Mouse (Mus musculus) layer of hippocampus, postnatal 10 days (tissue): ENCODE data around the gene Ilf3. TPM values are rescaled to one million over a fixed set of nuclear protein-coding genes. Genes with fewer than 3 reads are reported as not detected.

Source experiments
- DNase-seq, 2 experiments: peaks; one replicate each; pipeline ENCODE4 v3.0.0; 2021; ENCODE audit warnings: low spot score in 2 of 2
- total RNA-seq, 2 experiments: library from RNA; stranded (reverse); gene quantifications; 2 replicates each; pipeline ENCODE4 v1.2.3; 2021

The Ilf3 gene
- total RNA-seq, 2 experiments from 2014 or later, result 92.4 to 96.7 TPM

DNA sequence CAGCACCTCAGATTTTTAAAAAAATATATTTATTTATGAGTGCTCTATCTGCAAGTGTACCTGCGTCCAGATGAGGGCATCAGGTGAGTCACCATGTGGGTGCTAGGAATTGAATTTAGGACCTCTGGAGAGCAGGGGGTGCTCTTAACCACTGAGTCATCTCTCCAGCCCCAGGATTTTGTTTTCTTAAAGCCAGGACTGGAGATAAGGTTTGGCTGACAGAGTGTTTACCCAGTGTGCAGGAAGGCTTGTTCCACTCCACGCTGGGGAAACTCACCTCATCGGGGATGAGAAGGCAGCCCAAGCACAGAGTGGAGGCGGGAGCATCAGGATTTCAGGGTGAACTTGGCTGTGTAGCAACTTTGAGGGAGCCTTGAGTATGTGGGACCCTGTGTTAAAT is 27.3 kb upstream of the Ilf3 start:
- DNase-seq, result no peak

DNA sequence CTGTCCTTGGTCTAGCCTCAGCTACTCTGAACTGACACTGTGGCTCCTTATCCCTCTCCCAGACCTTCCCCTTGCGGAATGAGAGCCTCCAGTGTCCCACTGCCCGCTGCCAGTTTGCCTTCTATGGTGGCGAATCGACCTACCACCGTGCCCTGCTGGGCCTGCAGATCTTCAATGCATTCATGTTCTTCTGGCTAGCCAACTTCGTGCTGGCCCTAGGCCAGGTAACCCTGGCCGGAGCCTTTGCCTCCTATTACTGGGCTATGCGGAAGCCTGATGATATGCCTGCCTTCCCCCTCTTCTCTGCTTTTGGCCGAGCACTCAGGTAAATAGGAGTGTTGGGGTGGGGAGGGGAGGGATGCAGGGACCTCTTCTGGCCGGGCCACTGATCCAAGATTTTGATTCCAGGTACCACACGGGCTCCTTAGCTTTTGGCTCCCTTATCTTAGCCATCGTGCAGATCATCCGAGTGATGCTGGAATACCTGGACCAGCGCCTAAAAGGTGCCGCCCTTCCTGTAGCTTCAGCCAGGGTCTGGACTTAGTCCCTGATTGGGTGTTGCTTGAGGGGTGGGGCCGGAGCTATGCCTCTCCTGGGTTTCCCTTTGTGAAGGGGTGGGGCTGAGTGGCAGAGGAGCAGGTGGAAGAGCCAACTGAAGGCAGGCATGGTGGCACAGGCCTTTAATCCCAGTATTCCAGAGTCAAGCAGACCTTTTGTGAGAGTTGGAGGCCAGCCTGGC is 20.9 kb upstream of the Ilf3 start:
- DNase-seq, result no peak

DNA sequence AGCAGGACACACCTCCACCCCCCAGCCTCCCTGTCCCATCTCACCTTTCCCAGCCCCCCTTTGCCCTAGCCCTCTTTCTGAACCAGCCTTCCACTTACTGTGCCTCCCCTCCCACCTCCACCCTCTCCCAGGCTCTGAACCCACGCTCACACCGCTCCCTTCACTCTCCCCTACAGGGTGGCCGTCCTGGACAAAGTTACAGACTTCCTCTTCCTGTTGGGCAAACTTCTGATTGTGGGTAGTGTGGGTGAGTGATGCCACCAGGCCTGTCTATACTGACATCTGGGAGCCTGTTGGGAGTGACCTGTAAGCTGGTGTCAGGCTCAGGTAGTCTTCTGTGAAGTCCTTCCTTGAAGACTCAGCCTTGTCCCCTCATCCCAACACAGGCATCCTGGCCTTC is 19.5 kb upstream of the Ilf3 start:
- DNase-seq, result no peak

DNA sequence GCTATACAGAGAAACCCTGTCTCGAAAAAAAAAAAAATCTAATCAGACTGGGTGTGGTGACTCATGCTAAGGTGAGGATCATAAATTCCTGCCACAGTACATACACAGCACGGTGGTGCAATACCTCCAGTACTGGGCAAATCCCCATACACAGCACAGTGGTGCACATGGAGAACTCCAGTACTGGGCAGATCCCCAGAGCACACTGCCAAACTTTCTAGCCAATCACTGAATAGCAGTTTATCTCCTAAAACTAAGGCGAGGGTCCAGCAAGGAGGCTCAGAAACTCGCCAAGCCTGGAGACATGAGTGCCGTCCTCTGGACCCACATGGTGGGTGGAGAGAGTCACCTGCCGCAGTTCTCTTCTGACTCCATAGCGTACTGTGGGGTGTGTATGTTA is 16.5 kb upstream of the Ilf3 start:
- no peak for DNase-seq

- no peak for DNase-seq
Measured at GRCm38 (mm10) chr9:21351702-21352377, 15.8 kb upstream of the Ilf3 start.

DNA sequence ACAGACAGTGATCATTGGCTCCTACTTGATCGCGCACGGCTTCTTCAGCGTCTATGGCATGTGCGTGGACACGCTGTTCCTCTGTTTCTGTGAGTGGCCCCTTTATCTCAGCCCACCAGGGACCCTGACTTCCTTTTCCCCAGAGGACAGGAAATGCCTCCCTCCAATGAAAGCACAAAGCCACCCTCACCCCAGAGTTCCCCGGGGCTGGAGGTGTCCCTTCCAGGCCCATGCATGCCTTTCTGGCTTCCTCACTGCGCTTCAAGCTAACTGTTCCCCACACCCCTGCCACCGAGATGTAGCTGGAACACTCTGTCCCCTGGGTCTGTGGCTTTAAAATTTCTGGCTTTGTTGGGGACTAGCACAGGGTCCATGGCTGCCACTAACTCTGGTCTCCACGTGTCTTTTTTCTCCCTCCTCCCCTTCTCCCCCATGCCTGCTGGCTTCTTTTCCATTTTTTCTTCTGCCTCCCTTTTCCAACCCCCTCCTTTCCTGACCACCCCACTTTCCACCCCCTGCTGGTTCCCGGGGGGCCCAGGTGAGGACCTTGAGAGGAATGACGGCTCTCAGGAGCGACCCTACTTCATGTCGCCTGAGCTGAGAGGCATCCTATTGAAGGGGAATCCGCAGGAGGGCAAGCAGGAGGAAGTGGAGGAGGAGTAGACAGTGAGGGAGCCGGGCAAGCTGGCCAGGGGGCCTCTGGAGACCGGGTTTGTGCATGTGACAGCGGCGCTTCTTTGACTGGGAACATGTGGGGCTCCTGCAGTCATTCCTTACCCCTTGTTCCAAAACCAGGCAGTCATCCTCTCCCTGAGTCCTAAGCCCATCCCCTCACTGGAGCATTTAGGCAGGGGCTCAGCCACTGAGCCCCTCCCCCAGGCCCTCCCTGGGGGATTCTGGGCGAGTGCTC is 15.0 kb upstream of the Ilf3 start:
- DNase-seq, result no peak

GRCm38 (mm10) chr9:21353373-21353686 is 14.3 kb upstream of the Ilf3 start:
- DNase-seq, result no peak

GRCm38 (mm10) chr9:21354796-21355195 is 12.9 kb upstream of the Ilf3 start:
- no peak for DNase-seq

GRCm38 (mm10) chr9:21356981-21357718 is 10.5 kb upstream of the Ilf3 start:
- DNase-seq, result peak; percentile 64 to 78

GRCm38 (mm10) chr9:21366541-21367220 is 990 bp upstream of the Ilf3 start:
- DNase-seq, result peak; percentile 67 to 79

DNA sequence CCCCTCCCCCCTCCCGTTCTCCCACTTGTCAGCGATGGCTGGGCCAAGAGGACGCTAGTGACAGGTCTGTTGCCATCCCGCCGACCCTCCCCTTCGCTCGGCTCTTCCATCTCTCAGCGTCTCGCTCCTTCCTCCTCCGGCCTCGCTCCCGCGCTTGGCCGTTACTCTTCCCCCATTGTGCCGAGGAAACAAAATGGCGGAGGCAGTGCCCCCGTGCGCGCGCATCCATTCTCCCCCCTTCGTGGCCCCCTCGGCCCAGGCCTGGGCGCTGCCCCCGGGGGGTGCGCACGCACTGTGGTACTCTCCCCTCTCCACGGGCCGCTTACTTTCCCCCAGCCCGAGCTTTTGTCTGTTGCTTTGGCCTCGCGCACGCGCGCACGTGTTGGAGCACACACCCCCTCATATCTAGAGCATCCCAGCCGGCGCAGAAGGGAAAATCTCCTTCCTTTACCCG is 487 bp downstream of the Ilf3 start:
- peak; percentile 71 to 79 for DNase-seq

GRCm38 (mm10) chr9:21369080-21369479 is 1.4 kb downstream of the Ilf3 start:
- DNase-seq, result no peak

DNA sequence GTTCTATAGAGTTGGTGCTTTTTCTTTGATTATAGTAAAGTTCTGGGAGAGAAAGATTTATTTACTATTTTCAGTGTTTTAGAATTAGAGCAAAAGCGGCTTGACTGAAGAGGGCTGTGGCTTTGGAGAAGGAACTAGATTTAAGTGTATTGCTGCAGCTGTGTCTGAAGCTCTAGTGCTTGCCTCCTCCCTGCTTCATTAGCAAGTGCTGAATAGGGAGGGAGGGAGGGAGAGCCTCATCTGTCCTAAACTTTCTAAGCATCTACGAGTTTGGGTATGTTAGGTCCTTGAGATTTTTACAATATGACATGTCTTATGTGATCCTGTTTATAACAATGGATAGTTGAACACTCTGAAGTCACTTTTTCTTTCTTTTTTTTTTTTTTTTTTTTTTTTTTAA is 3.2 kb downstream of the Ilf3 start:
- no peak for DNase-seq

DNA sequence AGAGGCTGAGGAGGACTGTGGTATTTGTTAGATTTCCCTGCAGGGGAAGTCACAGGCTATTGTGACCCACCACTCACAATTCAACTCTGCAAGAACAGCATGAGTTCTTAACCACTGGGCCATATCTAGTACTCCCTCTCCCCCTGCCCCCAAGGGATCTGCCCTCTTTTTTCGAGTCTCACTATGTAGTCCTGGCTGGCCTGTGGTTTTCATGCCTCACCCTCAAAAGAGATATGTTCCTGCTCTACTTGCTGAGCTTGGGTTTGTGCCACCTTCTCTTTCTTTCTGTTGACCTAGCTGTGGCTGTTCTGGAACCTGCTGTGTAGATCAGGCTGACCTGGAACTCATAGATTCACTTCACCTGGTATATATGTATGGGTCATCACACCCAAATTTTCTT is 4.8 kb downstream of the Ilf3 start:
- DNase-seq, result no peak

DNA sequence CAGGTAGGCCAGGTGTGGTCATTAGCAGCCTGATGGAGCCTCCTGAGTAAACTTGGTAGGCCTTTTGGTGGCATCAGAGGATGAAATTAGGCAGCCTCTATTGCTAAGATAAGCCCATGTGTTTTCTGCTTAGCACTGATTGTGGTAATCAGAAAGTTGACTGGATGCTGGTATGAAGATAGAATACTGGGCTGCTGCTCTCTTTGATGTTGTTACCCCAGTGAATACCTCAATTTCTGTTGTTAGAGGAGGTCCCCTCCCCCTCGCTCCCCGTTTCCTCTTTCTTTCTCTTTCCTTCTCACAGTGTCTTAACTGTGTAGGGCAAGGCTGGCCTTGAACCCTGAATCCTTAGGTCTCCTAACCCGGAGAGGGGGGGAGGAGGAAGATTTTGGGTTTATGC is 11.5 kb downstream of the Ilf3 start:
- DNase-seq, result no peak

DNA sequence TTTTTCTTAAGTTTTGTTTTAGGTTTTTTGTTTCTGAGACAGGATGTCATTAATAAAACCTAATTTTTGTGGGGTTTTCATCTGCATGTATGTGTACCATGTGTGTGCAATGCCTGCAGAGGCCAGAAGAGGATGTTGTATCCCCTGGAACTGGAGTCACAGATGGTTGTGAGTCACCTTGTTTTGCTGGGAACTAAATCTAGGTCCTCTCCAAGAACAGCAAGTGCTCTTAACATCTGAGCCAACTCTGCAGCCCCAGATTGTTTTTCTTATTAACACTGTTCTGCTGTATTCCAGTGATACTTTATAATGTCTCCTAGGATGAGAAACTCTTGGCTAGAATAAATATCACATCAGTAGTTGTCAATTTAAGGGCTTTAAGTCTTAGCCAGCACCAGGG is 13.2 kb downstream of the Ilf3 start:
- DNase-seq, result no peak

DNA sequence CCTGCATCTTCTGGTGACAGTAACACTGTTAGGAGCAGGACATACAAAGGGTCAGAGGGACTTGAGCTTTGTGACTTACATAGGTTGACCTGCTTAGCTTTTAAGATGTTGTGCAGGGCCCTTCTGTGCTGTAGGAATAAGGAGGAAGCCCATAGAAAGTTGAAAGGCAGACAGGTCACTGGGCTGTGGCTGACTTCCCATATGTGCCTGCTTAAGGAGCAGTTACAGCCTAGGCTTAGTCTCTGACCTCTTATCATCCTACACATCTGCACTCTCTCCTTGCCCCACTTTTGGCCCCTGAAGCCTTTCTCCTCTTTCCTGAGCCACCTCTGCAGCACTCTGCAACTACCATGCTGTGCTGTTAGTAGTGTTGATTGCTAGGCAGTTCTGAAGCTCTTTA is 16.3 kb downstream of the Ilf3 start:
- no peak for DNase-seq

DNA sequence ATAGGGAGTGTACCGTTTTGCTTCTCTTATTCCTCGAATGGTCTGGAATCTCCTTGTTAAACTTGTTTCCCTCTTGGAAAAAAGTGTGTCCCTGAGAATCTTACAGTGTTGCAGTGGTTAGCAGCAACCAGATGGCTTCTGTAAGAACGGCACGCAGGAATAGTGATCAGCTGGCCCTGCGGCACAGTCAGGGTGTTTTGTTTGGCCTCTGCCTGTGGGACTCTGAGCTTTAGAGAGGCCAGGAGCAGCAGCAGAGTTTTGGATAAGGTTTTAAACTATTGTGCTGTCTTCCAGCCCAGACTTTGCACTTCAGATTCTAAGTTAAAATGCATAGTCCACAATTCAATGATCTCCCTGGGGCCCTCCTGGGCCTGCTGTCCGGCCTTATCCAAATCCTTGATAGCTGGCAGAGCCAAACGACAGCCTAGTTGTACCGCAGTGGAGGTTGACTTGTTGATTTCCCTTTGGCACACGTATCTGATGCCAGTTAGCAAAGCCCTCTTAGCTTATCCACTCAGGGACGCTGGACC is 25.0 kb downstream of the Ilf3 start:
- DNase-seq, result no peak

DNA sequence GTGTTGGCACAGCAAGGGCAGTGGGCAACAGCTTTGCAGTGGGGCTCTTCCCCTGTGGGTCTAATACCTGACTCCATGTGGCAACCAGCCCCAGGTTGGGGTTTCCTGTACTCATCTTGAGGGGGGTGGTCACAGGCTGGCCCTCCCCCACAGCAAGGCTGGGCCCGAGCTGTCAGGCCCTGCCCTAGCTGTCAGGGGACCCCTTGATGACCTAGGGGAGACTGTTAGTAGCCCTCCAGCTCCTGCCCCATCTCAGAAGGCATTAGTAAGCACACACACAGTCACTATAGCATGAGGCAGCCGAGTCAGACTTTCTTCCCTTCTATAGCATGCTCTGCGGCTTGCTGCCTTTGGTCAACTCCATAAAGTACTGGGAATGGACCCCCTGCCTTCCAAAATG is 28.0 kb downstream of the Ilf3 start:
- DNase-seq, result no peak

DNA sequence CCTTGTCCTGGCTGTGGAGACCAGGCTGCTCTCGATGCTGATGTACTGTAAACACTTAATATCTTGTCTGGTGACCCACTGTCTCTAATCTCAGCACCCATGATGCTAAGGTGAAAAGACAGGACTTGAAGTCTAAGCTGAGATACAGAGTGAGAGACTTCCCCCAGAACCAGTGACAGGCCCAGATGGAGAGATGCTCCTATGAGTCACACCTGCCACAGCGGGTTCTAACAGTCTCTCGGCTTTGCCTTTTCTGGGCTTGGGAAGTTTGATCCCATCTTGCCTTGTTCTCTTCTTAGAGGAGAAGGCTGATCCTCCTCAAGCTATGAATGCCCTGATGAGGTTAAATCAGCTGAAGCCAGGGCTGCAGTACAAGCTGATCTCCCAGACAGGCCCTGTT is 29.5 kb downstream of the Ilf3 start:
- DNase-seq, result no peak

- DNase-seq, result no peak
Measured at GRCm38 (mm10) chr9:21401042-21401441, 33.4 kb downstream of the Ilf3 start.
